Mouse (Mus musculus) bone marrow macrophage, adult 2 months (primary cell): ENCODE measurements around the gene Pacs1.

Source experiments
- CTCF ChIP-seq: IDR thresholded peaks from 2 replicates; pipeline ENCODE4 v1.5.1; 2012; ENCODE audit warnings: low read depth, mild to moderate bottlenecking, low read length, moderate library complexity
- POLR2A ChIP-seq: IDR thresholded peaks from 2 replicates; pipeline ENCODE4 v1.6.1; 2012; ENCODE audit warnings: mild to moderate bottlenecking, low read depth, low read length, borderline replicate concordance

GRCm38 (mm10) chr19:5224624-5225023, 48.3 kb downstream of the Pacs1 start:
- no peak for TF ChIP-seq CTCF
- no peak for TF ChIP-seq POLR2A
